Mouse (Mus musculus) kidney, adult 2 months (tissue): Measurements from ENCODE around the gene Cabp4.

ENCODE experiments used
- CTCF ChIP-seq: fragments of 200-500 bp; conservative IDR thresholded peaks from 2 replicates; pipeline ENCODE4 v1.5.1; 2011; ENCODE audit warnings: low read depth, mild to moderate bottlenecking, control low read depth, low read length, moderate library complexity, mixed read lengths; ENCODE audit not compliant: insufficient read depth, insufficient read length
- POLR2A ChIP-seq: fragments of 200-500 bp; IDR thresholded peaks from one replicate; pipeline ENCODE4 v1.6.1; 2011; ENCODE audit warnings: low read depth, low read length, control low read depth

DNA sequence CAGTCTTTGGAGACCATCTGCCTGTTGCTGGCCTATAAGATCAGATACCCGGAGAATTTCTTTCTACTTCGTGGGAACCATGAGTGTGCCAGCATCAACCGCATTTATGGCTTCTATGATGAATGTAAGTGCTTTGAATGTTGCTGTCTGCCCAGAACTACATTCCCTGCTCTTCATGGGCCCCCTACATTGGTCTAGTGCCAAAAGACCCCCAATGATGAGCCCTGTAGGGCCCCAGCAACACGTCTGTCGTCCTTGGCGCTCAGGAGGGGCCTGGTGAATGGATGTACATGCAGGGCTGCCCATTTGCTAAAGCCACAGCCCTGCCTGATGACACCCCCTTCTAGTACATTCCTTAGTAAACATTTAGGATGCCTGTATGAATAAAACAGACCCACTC is 49.3 kb upstream of the Cabp4 start:
- TF ChIP-seq POLR2A, result no peak
- TF ChIP-seq CTCF, result no peak
